Mouse (Mus musculus) monocyte, adult 2 months (primary cell): ENCODE measurements around the gene Dab1.

Experiments used
- DNase-seq, 2 experiments: peaks; one replicate each; pipeline ENCODE4 v3.0.0; 2022; ENCODE audit warnings: low spot score in 2 of 2, low read depth in 1 of 2

The Dab1 gene

DNA sequence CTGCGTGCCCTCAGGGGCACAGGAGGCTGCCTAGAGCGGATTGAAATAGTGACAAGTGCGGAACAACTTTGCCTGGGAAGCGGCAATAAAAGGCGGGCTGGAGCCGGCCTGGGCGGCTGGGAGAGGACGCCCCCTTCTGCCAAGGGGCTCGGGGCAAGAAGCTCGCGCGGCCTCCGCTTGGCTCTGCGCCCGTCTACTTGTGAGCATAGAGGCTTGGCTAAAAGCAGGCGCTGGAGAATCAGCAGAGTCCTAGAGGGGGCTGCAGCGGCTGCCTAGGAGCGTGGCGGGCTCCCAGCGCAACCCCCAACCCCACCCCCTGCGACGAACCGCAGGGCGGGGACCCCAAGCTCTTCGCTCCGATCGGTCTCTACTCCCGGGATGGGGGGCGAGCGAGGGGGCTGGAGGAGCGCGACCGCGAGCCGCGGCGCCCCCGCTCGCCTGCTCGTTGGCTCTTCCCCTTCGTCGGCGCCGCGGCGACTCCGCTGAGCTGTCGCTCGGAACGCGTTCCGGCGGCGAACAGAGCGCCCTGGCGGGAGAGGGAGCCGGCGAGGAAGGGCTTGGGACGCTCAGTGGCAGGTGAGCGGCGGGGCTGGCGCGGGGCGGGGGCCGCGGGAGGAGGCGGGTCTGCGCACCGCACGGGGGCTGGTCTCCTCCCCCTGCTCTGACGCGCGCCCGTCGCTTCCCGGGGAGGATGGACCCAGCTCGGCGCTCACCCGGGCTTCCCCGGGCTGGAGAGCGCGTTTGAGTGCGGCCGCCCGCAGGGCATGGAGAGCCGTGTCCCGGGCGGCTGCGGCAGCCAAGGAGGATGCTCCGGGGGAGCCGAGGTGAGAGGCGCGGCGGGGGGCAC is 748.0 kb downstream of the Dab1 start:
- no peak for DNase-seq

DNA sequence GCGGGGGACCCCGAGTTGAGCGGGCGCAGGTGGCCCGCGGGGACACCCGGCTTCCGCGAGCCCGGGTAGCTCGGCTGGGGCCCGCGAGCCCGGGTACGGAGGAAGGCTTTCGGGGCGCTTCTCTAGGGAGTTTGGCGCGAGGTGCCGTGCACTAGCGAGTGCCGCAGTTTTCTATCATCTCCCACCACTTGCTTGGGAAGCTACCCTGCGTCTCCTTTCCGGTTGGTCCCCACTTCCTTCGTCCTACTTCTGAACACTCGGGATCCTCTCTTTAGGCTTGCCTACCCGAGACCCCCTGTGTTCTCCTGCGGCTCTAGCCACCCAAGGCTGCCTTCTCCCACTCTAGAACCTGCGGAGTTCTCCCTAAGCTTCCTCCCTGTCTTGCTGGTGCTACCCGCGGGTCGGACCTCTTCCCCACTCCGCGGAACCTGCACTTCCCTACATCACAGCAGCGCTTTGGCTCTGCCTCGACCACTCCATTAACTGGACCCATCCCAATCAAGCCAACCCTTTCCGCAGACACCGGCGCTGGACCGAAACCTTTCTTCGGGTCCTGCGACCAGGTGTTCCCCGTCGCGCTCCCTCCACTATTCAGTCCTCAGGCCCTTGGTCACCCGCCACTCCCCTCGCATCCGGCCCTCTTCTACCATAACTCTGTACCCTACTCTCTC is 748.7 kb downstream of the Dab1 start:
- DNase-seq = no peak

- no peak for DNase-seq
Measured at GRCm38 (mm10) chr4:104368561-104369021, 749.4 kb downstream of the Dab1 start.

DNA sequence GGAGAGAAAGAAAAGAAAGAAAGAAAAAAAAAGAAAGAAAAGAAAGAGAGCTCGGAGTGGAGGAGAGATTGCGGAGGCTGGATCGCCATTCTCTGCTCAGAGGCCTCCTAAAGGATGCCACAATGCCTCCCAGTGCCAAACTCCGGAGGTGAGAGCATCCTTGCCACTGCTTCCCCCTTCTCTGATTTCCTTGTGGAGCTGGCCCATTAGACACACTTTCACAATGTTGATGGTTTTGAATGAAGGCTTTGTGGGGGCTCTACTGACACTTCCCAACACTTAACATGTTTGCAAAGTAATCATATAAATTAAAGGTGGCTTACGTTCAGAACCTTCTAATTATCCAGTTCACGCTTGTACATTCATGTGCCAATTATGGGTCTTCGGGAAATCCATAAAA is 749.9 kb downstream of the Dab1 start:
- no peak for DNase-seq

- DNase-seq = no peak
Measured at GRCm38 (mm10) chr4:104371136-104371535, 752.0 kb downstream of the Dab1 start.

- no peak for DNase-seq
Measured at GRCm38 (mm10) chr4:104374191-104374590, 755.0 kb downstream of the Dab1 start.

DNA sequence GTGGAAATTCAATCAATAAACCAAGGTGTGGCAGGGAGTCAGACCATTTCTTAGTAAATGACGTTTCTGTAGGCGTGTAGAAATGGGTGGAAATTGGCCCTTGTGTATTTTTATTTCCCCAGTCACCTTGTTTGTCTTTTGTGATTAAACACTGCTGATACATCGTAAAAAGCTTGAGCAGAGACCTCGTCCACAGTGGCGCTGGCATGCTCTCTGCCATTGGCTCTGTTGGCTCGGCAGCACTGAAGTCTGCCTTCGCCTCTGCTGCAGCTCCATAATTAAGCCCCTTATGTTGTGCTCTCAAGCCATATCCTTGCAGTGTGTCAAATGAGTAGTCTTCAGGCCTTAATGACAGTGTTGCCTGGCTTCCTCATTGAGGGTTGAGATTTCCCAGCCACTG is 765.5 kb downstream of the Dab1 start:
- no peak for DNase-seq

GRCm38 (mm10) chr4:104385272-104385671 is 766.1 kb downstream of the Dab1 start:
- DNase-seq = no peak

DNA sequence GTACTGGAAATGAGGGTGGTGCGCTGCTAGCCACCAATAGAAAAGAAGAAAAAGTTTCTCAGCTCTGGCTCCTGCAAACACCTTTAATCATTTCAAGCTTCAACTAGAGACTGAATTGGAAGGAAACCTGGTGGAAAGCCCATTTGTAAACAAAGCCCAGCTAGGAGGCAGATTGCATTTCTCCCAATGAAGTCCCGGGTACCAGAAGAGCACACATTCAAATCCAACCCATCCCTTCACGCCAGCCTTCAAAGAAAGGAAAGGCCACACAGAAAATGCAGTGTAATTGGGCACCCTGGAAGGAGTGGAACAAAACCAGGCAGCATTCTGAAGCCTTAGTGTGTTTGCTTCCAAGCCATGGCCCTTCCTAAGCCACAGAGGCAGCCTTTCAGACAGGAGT is 776.4 kb downstream of the Dab1 start:
- no peak for DNase-seq

DNA sequence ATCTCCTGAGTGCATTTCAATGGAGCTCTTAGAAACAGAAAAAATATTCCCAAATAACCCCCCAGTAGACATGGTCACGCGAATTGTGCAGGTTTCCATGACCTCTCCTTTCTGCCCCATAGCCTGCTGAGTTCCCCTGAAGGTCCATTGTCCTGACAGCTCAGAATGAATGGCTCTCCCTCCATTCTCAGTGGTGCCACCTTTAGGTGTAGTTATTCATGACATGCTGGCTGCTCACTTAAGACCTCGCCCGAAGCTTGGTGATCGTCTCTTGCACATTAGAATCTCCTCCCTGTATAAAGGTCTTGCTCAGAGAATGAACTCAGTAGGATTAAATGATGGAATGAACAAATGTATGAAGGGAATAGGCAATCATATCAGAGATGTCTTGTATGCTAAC is 776.9 kb downstream of the Dab1 start:
- DNase-seq = no peak

- DNase-seq = no peak
Measured at GRCm38 (mm10) chr4:104399106-104399730, 780.1 kb downstream of the Dab1 start.

GRCm38 (mm10) chr4:104404099-104404498 is 784.9 kb downstream of the Dab1 start:
- no peak for DNase-seq

DNA sequence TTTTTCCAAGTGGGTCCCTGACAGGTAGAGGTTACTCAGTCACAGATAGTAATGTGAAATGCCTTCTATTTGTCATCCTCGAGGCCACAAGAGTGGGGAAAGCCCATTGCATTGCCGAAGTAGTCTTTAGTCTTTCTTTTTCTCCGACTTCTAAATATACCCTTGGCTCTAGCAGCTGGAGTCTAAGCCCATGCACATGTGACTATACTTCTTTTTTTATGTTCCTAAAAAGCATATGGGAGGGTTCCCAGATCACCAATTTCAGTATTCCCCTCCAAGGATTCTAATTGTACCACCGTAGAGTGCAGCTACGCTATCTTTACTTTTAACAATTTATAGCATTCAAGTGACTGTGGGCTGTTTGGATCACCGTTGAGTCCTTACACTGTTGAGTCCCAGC is 791.8 kb downstream of the Dab1 start:
- DNase-seq = no peak

- no peak for DNase-seq
Measured at GRCm38 (mm10) chr4:104415482-104415881, 796.3 kb downstream of the Dab1 start.

DNA sequence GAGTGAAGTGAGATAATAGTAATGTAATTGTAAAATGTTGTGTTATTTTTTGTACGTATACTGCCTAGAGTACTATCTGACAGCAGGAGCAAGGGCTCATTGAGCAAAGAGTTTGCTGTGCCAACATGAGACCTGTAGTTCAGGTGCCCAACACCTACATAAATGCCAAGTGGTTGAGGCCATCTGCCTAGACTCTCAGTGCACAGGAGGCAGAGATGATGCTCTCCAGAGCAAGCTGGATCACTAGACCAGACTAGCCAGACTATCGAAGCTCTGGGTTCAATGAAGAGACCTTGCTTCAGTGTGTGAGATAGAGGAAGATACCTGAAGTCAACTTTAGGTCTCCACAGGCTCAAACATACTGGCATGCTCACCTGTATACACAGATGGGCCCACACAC is 799.2 kb downstream of the Dab1 start:
- DNase-seq = no peak

DNA sequence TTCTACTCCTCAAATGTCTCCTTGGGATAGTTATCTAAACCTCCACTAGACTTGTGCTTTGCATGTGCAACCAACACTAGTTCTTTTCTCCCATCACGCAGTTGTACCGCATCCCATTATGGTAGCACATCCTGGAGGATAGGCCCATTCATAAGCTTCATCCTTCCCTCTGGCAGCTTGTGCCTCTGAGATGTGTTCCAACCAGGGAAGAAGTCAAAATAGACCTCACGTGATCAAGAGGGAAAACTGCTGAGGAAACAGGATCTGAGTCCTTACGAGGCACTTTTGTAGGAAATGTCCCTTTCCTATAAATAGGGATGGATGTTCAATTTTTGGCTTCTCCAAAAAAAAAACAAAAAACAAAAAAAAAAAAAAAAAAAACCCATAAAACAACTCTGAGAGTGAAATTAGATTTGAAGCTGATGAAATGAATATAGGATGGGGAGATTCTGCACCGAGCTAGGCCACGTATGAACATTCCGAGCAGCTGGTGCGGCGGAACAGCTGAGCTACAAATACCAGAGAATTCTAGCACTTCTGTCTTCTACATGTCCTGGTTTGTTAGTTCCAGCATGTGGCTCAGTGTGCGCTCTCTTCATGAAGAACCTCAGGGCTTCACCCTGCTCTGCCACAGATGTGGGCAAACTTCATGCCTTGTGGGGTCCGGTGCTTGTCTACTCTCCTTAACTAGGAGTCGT is 802.0 kb downstream of the Dab1 start:
- DNase-seq = no peak

- DNase-seq = no peak
Measured at GRCm38 (mm10) chr4:104429127-104429526, 810.0 kb downstream of the Dab1 start.

DNA sequence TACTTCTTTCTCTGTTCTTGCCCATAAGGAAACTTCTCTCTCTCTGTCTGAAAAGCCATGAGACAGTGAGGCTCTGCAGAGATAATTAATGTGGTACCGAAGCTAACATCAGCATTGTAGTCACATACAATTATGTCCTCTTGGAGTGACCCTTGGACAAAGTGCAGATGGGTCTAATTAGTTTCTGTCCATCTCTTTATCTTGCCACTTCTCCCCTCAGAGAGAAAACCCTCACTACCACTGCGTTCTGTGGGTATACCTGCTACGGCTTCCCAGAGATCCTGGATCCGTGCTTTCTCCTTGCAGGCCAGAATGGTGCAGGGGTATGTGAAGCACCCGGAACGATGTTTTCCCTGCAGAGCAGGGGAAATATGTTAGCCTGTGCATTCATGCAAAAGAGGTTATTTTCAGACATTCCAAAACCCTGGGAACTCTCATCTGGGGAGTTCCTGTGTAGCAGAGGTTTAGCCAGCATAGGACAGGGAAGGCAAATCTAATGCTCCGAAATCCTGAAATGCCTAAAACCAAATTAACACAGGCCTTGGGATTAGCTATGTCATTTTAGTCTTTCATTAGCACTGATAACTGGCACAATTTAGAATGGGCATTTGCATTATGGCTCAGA is 812.2 kb downstream of the Dab1 start:
- DNase-seq = no peak

- no peak for DNase-seq
Measured at GRCm38 (mm10) chr4:104432150-104432549, 813.0 kb downstream of the Dab1 start.

DNA sequence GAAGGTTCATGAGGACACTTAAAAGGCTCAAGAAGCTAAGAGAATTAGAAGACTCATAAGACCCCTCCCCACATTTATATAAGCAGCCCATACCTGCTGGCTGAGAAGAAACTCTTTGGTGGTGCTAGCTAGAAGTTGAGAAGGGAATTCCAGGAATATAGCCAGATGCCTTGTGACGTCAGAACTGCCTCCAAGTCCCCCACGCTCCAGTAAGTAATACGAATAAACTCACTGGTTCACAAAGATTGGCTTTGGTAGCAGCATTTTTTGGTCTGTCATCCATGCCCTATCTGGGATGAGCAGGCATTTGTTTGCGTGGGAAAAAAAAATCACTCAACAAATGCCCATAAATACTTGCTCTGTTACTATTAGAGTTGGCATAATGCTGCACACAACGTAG is 816.6 kb downstream of the Dab1 start:
- no peak for DNase-seq

DNA sequence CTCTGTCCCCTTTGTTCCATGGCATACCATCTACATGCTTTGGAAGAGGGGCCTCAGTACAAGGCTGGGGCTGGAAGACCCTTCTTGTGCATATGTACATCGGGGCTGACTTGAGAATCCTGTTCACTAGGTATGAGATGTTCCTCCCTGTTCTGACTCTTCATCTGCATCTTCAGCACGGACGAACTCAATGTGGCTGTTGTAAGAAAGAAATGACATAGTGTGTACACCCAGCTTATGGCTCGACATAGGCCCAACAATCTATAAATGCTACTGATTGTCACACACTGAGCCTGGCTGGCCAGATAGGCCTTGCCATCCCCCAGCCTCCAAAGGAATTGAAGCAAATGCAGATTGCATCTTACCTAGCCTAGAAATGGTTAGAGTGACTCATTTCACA is 817.3 kb downstream of the Dab1 start:
- DNase-seq = no peak
